Mouse (Mus musculus): ENCODE data around the gene Ssbp3. TPM values are rescaled to one million over a fixed set of nuclear protein-coding genes. Genes with fewer than 3 reads are reported as not detected.

Ssbp3 gene
- total RNA-seq, 2 experiments from 2014 or later: 160 to 182 TPM

DNA sequence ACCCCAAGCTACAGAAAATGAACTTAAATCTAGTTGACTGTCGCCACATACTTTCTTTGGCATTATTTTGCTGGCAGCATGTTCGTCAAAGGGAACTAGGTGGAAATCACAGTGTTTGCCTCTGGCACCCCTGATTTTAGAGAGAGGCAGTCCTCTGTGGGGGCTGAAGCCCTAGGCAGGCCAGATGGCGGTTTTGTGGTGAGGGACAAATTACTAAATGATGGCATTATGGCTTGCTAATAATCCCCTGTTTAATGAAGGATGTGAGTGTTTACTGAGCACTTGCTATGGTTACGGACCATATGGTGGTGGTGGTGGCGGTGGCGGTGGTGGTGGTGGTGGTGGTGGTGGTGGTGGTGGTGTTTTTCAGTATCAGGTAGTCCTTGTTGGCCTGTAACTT lies 16.5 kb downstream of the Ssbp3 start:
- DNase-seq (ENCODE audit: low spot score in 2 of 2): no peak
- intact Hi-C loops (cut with DNase I): no loop called here

DNA sequence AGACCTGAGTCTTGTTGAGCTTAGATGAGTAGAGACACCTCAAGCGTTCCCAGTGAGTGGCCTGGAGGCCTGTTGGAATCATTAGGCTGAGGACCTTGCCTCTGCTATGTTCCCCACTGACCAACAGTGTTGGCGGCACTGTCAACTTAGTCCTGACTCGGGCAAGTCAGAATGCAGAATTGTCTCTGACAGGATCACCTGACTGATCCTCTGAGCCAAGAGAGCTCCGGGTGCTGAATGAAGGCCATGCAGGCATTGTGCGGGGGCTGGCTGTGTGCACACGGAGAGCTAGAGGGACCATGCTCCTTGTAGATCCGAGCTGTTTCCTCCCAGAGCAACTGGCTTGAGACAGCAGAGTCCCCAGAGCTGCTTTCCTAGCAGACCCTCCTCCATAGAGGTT lies 18.5 kb downstream of the Ssbp3 start:
- intact Hi-C loops (cut with DNase I): no loop called here
- DNase-seq (ENCODE audit: low spot score in 2 of 2): no peak

DNA sequence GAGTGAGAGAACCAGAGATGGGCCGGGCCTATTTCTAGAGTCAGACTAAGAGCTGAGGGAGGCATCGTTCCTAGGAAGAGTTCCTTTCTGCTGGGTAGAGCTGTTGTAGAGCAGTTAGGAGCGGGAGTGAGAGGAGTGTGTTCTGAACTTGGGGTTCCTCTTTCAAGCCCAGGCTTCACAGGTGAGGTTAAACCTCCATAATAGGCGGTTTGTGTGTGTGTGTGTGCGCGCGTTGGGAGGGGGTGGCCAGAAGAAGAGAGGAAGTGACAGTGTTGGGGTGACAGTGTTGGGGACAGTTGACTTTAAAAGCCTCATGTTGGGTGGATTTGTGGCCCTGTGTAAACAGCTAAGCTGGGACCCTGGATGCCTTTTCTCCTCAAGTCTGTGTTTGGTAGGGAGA lies 22.1 kb downstream of the Ssbp3 start:
- intact Hi-C loops (cut with DNase I): no loop called here
- DNase-seq (ENCODE audit: low spot score in 2 of 2): no peak

DNA sequence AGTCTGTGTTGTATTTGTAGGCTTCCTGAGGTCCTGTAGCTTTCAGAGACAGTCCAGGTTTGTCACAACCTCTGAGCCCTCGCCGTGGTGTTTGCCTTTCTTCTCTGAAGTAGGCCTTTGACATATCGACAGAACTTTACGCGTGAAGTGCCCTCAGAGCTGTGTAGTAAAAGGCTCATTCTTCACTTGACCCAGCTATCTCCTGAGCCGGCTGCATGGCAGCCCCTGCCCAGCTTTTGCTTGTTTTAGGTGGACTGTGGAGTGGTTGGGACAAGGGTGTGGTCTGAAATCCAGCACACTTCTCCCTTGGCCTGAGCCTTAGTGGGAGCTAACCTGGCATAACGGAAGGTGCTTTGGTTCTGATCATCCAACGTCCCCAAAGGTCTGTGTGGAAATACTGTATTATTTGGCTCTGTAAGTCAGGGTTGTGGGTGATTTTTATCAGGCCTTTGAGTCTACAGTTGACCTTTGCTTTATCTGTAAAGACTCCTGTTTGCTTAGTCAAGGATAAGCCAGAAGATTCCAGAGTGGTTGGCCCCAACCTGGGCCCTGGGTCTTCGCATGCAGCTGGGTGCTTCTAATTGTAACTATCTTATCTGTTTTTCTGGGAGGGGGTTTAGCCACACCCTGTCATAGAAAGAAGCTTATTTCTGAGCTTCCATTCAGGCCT lies 23.4 kb downstream of the Ssbp3 start:
- intact Hi-C loops (cut with DNase I): no loop called here
- no peak for DNase-seq (ENCODE audit: low spot score in 2 of 2)

DNA sequence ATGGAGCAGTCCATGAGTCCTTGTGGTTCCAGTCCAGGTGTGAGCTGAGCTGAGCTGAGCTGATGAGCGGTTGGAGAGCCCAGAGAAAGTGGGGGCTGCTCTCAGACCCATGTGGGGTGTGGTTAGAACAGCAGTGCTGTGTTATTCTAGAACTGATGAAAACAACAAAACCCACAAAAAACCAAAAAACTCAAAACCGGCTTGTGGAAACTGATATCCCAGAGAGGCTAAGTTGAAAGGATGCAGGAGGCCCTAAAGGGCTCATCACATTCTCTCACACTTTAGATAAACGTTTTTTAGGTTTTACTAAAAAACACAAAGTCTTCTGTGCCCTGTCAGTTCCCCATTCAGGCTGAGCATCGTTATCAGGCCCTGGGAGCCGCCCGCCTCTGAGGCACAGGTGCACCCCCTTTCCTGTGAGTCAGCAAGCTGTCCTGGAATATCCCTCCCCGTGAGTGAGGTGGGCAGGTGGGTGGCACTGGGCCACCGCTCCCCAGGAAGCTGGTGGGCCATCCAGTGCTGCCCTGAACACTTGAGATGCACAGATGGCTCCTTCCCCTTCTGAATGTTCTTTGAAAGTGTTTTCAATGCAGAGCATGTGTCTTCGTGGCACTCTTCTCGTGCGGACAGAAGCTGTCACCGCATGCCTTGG lies 24.6 kb downstream of the Ssbp3 start:
- peak; percentile 53 to 69 for DNase-seq (ENCODE audit: low spot score in 2 of 2)
- intact Hi-C loops (cut with DNase I): no loop called here

DNA sequence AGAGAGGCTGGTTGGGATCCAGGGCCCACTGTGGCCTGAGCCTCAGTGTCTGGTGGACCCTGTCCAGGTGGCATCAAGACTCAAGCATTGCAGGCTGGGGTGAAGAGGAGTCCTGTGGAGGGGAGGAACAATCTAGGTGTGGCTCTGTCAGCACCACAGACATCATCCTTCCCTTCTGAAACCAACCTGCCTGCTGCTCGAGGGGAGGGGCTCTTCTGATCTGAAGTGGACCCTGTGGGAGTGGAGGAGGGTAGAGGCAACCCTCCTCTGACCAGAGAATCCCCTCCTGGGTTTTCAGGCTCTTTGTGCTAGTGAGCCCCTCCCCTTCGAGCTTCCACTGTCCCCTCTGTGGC lies 25.1 kb downstream of the Ssbp3 start:
- no peak for DNase-seq (ENCODE audit: low spot score in 2 of 2)
- intact Hi-C loops (cut with DNase I): no loop called here

DNA sequence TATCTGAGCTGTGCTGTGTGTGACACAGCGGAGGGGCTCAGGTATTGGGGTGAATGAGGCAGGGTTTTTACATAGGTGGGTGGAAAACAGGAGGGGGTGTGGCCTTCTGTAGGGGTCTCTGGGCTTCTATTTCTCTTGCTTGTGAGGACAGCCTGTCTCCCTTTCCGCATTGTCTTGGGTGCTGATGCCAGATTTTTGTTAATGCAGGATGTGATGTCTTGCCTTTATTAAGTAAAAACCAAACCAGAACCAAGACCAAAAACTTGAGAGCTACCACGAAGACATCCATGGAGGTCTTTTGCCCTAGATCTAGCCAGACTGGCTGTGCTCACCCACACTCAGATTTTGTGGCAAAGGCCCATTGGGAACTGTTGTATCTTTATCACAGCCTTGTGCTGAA lies 25.5 kb downstream of the Ssbp3 start:
- no peak for DNase-seq (ENCODE audit: low spot score in 2 of 2)
- intact Hi-C loops (cut with DNase I): no loop called here

DNA sequence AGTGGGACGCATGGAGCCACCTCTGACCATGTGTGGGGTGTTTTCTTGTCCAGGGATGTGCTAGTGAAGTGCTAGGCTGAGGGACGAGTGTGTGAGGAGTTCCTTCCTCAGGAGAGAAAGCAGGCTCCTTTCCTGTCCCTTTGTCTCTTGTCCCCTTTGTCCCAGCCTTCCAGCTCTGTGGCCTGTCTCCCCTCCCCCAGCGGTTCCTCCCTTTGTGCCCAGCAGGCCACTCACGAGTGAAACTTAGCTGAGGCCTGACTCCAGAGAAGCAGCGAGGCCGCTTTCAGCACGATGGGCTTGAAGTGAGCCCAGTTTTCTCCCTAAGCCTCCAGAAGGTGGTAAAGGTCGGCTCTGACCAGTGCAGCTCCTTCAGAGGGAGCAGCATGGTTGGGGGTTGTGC lies 26.2 kb downstream of the Ssbp3 start:
- intact Hi-C loops (cut with DNase I): no loop called here
- no peak for DNase-seq (ENCODE audit: low spot score in 2 of 2)

DNA sequence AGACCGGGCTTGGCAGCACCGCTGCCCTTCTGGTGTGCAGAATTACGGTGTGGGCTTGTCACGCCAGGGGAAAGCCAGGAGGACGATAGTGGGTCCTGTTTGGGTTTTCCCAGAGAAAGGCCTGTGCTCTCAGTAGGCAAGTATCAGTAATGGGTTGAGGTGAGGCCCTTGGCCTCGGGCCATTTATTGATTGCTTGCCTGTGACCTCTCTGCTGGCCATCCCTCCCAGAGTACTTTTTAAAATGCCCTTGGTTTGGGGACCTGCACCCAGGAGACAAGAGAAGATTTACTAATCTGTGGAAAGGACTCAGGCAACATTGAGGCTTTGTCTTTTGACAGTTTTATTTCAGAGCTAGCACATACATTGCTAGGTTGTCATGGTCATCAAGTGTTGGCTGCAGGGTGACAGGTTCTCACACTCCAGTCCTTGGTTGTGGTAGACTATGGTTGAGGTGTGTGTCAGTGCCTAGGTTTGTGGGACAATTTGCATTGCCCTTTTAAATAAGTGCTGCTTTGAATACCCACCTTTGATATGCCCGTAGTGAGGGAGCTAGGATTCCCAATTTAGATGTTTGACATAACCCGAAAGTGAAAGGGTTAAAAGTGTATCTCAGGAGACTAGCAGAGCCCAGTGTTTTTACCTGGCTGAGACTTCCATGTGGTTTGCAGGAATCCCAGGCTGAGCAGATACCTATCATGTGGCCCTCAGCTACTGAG lies 28.2 kb downstream of the Ssbp3 start:
- no peak for DNase-seq (ENCODE audit: low spot score in 2 of 2)
- intact Hi-C loops (cut with DNase I): no loop called here

DNA sequence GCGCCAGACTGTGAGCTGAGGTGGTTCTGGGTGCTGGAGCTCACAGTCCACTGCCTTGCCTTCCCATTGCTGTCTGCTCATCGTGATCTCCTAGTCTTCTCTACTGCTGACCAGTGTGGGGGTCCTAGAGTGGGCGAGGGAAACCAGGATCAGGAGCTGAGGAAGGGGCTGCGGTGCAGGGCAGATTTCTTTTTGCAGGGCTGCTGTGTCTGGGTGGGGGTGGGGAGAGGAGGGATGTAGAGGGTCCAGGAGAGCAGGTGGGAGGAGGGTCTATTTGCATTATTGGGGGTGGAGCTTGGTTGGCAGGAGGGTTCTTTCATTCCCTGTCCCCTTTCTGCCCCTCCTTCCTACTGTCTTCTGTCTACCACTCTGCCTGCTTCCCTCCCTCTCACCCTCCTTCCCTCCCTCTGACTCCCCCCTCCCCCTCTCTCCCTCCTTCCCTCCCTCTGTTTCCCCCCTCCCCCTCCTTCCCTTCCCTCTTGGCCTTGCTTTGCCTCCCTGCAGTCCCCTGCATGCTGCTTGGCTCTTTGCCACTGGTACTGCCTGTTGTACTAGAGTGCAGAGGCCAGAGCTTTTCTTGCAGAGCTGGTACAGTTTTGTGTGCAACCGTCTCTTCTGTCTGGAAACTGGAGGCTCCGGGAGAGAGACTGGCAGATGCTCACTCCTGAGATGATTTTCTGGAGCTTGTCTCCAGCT lies 28.9 kb downstream of the Ssbp3 start:
- no peak for DNase-seq (ENCODE audit: low spot score in 2 of 2)
- intact Hi-C loops (cut with DNase I): no loop called here

DNA sequence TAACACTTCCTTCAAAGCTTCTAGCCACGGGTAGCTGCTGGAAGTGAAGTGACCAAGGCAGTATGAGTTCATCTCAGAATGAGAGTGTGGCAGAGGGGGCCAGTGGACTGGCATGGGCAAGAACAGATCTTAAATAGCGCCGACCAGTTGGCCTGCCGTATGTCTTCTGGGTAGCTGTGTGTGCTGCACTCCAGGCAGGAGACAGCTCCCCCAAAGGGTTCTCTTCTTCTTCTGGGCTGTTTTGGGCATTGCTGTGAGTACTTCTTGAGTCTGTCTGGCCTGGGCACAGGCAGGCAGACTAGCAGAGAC lies 29.4 kb downstream of the Ssbp3 start:
- intact Hi-C loops (cut with DNase I): no loop called here
- DNase-seq (ENCODE audit: low spot score in 2 of 2): no peak

DNA sequence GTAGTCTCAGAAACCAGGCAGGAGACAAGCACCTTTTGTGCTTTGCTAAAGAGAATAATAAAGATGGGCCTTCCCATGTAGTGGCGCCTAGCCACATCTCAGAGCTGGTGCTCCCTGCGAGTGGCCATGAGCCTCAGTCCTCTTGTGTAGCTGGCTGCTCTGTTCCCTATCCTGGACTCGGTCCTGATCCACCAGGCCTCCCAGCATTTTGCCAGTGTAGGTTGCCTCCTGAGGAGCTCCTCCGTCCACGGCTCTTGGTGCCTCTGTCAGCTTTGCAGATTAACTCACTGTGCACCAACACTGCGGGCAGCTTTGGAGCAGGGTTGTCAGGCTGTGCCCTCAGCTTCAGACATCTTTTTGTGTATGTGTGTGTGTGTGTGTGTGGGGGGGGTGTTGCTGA lies 30.4 kb downstream of the Ssbp3 start:
- intact Hi-C loops (cut with DNase I): no loop called here

DNA sequence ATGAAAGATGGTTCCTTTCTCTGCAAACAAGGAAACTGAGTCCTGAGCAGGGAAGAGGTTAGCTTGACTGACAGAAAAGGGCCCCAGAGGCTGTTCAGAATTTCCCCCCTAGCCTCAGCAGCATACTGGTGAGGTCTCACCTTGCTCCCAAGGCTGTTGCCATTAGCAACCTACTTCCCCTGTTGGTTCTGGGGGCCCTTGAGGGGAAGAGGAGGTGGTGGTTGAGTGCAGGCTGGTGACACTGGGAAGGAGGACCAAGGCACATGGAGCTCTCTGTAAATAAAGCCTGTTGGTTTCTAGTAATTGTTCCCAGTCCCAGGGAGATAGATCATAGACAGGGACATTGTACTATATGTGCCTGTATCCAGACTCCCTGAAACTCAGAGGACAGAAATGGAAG lies 31.0 kb downstream of the Ssbp3 start:
- intact Hi-C loops (cut with DNase I): no loop called here
- no peak for DNase-seq (ENCODE audit: low spot score in 2 of 2)

More for the DNA sequence above, 30.4 kb downstream of the Ssbp3 start:
- DNase-seq (ENCODE audit: low spot score in 2 of 2): no peak

DNA sequence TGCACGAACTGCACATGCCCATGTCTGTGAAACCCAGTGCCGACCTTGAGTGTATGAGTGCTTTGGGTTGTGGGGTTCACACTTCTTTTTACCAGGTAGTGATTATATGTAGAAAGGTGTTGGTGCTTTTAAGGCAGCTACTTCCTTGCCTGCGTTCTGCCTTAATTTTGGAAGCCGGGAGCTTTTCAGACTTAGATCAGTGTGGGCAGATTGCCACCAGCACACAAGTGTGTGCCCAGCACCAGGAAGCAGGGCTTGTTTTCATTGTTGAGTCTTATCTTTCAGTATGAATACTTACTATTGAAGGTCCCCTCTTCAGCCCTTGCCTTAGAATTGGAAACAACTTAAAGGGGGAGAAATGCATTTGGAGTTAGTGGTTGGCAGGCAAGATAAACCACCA lies 32.0 kb downstream of the Ssbp3 start:
- intact Hi-C loops (cut with DNase I): no loop called here

DNA sequence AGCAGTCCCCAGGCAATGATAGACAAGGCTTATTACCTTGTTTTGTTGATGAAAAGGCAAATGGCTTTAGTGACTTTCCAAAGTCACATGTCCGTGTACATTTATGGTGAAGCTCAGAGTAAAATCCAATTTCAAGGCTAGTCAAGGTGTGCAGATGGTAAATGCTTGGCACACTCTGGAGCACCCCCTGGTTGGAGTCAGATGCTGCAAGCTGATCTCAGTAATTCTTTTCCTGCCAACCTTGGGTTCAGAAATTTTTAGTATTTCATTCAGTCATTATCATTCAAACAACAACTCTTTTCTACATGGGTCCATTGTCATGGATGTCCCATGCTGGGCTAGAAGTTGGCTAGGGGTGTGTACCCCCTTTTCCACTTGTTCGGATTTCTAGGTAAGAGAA lies 33.1 kb downstream of the Ssbp3 start:
- intact Hi-C loops (cut with DNase I): no loop called here
- no peak for DNase-seq (ENCODE audit: low spot score in 2 of 2)

More for the DNA sequence above, 32.0 kb downstream of the Ssbp3 start:
- DNase-seq (ENCODE audit: low spot score in 2 of 2): no peak

DNA sequence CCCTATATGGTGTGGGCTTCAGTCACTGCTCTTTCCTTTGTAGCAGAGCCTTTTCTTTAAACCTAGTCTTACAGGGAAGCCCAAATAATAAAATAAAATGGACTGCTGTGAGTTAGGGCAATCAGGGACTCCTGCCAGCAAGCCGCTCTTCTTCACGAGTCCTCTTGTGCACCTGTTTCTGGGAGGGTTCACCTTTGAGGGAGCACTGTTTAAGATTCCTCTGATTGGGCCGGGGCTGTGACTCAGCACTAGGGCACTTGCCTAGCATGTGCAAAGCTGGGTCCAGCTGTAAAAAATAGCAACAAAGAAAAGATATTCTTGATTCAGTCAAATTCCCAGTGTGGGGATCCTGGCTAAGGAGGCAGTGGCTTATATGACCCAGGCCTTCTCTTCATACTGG lies 34.4 kb downstream of the Ssbp3 start:
- no peak for DNase-seq (ENCODE audit: low spot score in 2 of 2)

DNA sequence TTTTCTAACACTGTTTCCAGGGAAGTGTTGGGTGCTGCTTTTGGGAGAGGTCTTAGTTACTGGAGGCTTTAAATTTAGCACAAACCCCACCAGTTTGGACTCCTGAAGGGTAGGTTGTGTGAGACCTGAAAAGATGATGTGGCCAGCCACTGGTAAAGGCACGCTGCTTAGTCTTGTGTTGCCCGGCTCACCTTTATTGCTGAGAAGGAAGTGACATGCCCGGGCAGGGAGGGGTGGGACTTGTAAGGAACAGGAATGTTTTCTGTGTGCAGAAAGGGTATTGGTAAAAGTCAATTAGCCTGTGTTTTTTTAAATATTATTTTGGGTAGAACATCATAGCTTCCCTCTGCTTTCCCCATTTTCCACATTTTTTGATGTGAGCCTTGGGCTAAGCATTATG lies 37.2 kb downstream of the Ssbp3 start:
- intact Hi-C loops (cut with DNase I): no loop called here
- no peak for DNase-seq (ENCODE audit: low spot score in 2 of 2)

More for the DNA sequence above, 34.4 kb downstream of the Ssbp3 start:
- intact Hi-C loops (cut with DNase I): no loop called here

DNA sequence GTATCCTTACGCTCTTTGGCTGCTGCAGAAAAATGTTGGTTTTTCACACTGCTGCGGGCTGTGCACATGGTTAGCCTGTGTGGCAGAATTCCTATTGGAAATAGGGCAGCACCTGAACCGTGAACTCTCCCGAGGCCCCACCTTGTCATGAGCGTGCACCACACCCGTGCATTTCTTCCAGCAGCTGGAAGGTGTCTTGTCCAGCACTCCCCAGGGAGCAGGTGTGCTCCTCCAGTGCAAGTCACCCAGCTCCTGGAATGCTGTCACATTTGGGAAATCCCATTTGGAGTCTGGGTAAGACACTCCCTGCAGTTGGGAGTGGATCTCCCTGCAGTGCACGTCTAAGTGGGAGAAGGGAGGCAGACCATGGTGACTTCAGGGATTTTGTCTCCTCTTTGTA lies 38.0 kb downstream of the Ssbp3 start:
- DNase-seq (ENCODE audit: low spot score in 2 of 2): no peak
- intact Hi-C loops (cut with DNase I): no loop called here

DNA sequence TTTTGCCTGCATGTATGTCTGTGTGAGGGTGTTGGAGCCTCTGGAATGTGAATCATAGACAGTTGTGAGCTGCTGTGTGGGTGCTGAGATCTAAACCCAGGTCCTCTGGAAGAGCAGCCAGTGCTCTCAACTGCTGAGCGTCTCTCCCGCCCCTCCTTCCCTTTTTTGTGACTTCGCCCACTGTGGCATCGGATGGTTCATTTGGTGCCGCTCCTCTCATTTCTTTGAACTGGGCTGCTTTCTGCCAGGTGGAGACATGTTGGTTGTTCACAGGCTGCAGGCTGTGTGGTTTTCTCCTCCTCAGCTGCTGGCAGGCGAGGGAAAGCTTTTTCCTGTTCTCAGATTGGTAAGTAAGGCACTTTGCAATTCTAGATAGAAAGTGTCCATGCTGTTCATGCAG lies 38.7 kb downstream of the Ssbp3 start:
- intact Hi-C loops (cut with DNase I): no loop called here
- DNase-seq (ENCODE audit: low spot score in 2 of 2): peak in 1 of 2 experiments; percentile 45

DNA sequence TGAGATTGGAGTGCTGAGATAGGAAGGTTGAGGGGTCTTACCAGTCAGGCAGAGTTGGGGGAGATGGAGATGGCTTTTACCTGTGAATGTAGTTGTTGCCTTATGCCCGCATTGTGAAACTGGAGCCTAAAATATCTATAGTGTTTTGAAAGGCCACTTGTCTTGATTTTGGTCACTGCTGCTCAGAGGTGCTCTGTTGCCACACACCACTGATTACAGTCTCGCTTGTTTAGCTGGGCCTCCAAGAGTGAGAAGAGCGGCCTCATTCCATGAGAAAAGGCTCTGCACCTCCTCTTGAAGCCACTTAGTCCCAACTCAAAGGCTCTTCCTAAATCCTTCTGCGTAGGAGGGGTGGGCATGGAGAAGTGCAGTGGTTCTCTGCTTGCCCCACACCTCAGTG lies 40.3 kb downstream of the Ssbp3 start:
- no peak for DNase-seq (ENCODE audit: low spot score in 2 of 2)

DNA sequence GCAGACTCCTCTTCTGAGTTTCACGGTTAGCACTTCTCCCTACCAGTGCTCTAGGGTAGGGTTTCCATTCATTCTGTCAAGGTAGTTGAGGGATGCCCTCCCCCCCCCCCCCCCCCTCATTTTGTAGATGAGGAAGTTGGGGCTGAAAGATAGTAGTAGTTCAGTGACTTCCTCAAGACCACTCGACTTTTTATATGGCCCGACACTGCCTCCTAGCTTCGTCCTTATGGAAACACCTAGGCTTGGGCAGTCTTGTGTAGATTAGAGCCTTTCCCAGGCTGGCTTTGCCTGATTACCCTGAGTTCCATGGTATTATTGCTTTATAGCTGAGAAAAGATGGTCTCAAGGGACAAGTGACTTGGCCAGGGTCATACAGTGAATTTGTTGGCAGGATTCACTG lies 41.0 kb downstream of the Ssbp3 start:
- intact Hi-C loops (cut with DNase I): loop anchor here (5.0 kb wide), 1 partner anchor 39 kb away; the partner anchor contains the start of gene Ssbp3

More for the DNA sequence above, 40.3 kb downstream of the Ssbp3 start:
- intact Hi-C loops (cut with DNase I): loop anchor here (5.0 kb wide), 1 partner anchor 38 kb away; the partner anchor contains the start of gene Ssbp3

More for the DNA sequence above, 41.0 kb downstream of the Ssbp3 start:
- no peak for DNase-seq (ENCODE audit: low spot score in 2 of 2)
